Mouse (Mus musculus) layer of hippocampus, adult 9-11 months (tissue): ENCODE measurements around the gene Olfr1179.
"Not testable (repeated sequence)": the region's sequence is repeated elsewhere in the genome, so short reads cannot be mapped to it uniquely, and the experiment has no call there.

Source experiments
- DNase-seq: peaks from one replicate; pipeline ENCODE4 v3.0.0; 2022

The Olfr1179 gene

GRCm38 (mm10) chr2:88406353-88406752, at the start of gene Olfr1179:
Gene Olfr1179 (minus strand): TSS chr2:88406453.
- DNase-seq: no peak

GRCm38 (mm10) chr2:88454567-88454966, 48.3 kb upstream of the Olfr1179 start, which contains the start of gene Olfr1183:
Gene Olfr1183 (plus strand): TSS chr2:88454867.
- not testable (repeated sequence) for DNase-seq

GRCm38 (mm10) chr2:88449031-88449430, 42.8 kb upstream of the Olfr1179 start, which contains the start of gene Gm13757:
Gene Gm13757 (minus strand): TSS chr2:88449131.
- DNase-seq: no peak

GRCm38 (mm10) chr2:88426071-88426470, 19.8 kb upstream of the Olfr1179 start, which contains the start of gene Olfr1181:
Gene Olfr1181 (minus strand): TSS chr2:88426171.
- no peak for DNase-seq

GRCm38 (mm10) chr2:88419051-88419450, 12.8 kb upstream of the Olfr1179 start, which contains the start of gene Olfr1180:
Gene Olfr1180 (minus strand): TSS chr2:88419151.
- no peak for DNase-seq

- no peak for DNase-seq
These were observed 19.5 kb downstream of the Olfr1179 start, which contains the start of gene Olfr1178 for GRCm38 (mm10) chr2:88386762-88387161. Gene Olfr1178 (plus strand): TSS chr2:88387062.

GRCm38 (mm10) chr2:88356304-88356703, 49.9 kb downstream of the Olfr1179 start:
- DNase-seq: no peak
